Mouse (Mus musculus) monocyte, adult 59 days (primary cell): ENCODE results near the gene Saxo1. TPM values are rescaled to one million over a fixed set of nuclear protein-coding genes. Genes with fewer than 3 reads are reported as not detected.

Source experiments
- total RNA-seq, 2 experiments: library from RNA; stranded (reverse); gene quantifications; one replicate each; pipeline ENCODE4 v1.2.4; 2023

Saxo1 gene
- not detected for total RNA-seq

DNA sequence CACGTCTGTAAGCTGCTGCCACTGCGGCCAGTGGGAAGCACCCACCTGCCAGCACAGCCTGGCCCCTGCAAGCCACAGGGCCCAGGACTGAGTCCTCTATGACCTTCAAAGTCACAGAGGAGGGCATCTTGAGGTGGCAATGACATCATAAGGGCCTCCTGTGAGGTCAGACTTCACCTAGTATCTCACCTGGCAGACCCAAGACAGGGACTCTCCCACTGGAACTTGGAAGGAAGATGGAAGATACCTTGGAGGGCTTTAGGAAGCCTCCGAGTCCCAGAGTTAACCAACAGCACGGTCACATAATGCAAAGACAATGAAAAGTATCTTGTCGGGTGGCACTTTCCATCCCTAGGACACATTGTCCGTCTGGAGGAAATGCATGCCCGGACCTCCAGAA lies at the start of gene Saxo1:
Gene Saxo1, minus strand, starts transcription at position 101 of the 400 bp plus-strand sequence.

DNA sequence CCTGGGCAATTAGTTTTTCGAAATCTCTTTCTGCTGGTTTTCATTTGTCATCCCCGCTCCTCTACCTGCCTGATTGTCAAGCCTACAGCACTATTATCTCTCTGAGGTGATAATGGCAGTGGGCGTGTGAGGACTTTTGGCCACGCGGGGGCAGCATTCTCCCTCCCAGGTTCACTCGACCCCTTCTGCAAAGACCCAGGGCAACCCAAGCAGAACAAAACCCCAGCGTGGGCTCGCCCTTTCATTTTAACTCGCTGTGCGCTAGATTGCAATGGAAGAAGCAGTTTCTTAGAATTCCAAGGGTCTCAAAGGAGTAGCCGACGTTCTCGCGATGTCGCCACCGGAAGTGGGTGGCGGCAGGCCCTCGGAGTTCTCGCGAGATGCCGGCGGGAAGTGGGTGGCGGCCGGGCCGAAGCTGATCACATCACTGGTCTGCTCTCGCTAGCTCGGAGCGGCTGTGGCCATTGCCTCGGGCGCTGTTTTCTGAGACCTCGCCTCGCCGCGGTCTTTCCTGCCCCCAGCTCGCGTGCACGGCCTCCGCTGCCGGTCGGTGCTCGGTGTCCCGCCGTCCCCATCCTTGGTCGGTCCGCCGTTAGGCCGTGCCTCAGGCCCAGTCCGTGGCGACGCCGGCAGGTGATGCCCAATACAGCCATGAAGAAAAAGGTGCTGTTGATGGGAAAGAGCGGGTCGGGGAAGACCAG lies 17.3 kb upstream of the Saxo1 start, which contains the start of gene Rraga:
Gene Rraga, plus strand, starts transcription at position 386 of the 701 bp plus-strand sequence.

Other genes starting within 250 kb of the Saxo1 start
- 10 to 100 TPM; 63.7 to 65.3 TPM for gene Rraga, start 17.3 kb upstream of the Saxo1 start, total RNA-seq
- gene Haus6, start 53.7 kb upstream of the Saxo1 start, total RNA-seq, result 10 to 100 TPM in 1 of 2 experiments, 1 to 10 TPM in 1; 8.6 to 10.2 TPM
- gene Plin2, start 111.7 kb upstream of the Saxo1 start, total RNA-seq, result 100 to 1,000 TPM; 335 to 402 TPM
- 10 to 100 TPM; 26.0 to 28.4 TPM for gene Dennd4c, start 190.2 kb upstream of the Saxo1 start, total RNA-seq